Mouse (Mus musculus) mouse embryonic stem cell (cell line): ENCODE measurements around the gene Ticam1.

Experiments
- in situ Hi-C, 2 experiments: fragments of 300-500 bp; cut with MboI; formaldehyde crosslinking; loops; 1 replicate in 1 of 2; 3 replicates in 1 of 2; pipeline ENCODE4 v1.14.3; 2019 to 2020; ENCODE audit warnings: low sequenced_read_pairs in 2 of 2, low pct_unique_long_range_greater_than_20kb in 1 of 2, mixed read lengths in 1 of 2; ENCODE audit not compliant: unreplicated experiment in 1 of 2

Gene Ticam1

GRCm38 (mm10) chr17:56276643-56277566 lies at the start of gene Ticam1:
Gene Ticam1, minus strand, starts transcription at chr17:56276786.
- in situ Hi-C loops: no loop called here

- in situ Hi-C loops: no loop called here
Observed at GRCm38 (mm10) chr17:56325450-56326152, 49.0 kb upstream of the Ticam1 start, which contains the start of gene Kdm4b. Gene Kdm4b, plus strand, starts transcription at chr17:56326062.

- in situ Hi-C loops: no loop called here
Observed at GRCm38 (mm10) chr17:56324419-56324818, 47.8 kb upstream of the Ticam1 start.

- in situ Hi-C loops: no loop called here
Observed at GRCm38 (mm10) chr17:56309191-56309945, 32.8 kb upstream of the Ticam1 start.

GRCm38 (mm10) chr17:56308088-56308487 lies 31.5 kb upstream of the Ticam1 start:
- in situ Hi-C loops: no loop called here

- in situ Hi-C loops: no loop called here
Observed at GRCm38 (mm10) chr17:56305826-56306225, 29.2 kb upstream of the Ticam1 start.

GRCm38 (mm10) chr17:56305156-56305555 lies 28.6 kb upstream of the Ticam1 start:
- in situ Hi-C loops: no loop called here

GRCm38 (mm10) chr17:56304718-56305117 lies 28.1 kb upstream of the Ticam1 start:
- in situ Hi-C loops: no loop called here

GRCm38 (mm10) chr17:56303847-56304586 lies 27.4 kb upstream of the Ticam1 start:
- in situ Hi-C loops: no loop called here

GRCm38 (mm10) chr17:56303160-56303846 lies 26.7 kb upstream of the Ticam1 start, which contains the start of gene Uhrf1:
Gene Uhrf1, plus strand, starts transcription at chr17:56303321.
- in situ Hi-C loops: no loop called here

GRCm38 (mm10) chr17:56302363-56302996 lies 25.9 kb upstream of the Ticam1 start:
- in situ Hi-C loops: no loop called here

- in situ Hi-C loops: no loop called here
Observed at GRCm38 (mm10) chr17:56300186-56300585, 23.6 kb upstream of the Ticam1 start, which contains the start of gene Arrdc5. Gene Arrdc5, minus strand, starts transcription at chr17:56300286.

GRCm38 (mm10) chr17:56298238-56298637 lies 21.7 kb upstream of the Ticam1 start:
- in situ Hi-C loops: no loop called here

GRCm38 (mm10) chr17:56296201-56296600 lies 19.6 kb upstream of the Ticam1 start:
- in situ Hi-C loops: no loop called here

- in situ Hi-C loops: no loop called here
Observed at GRCm38 (mm10) chr17:56294241-56294640, 17.7 kb upstream of the Ticam1 start.

- in situ Hi-C loops: no loop called here
Observed at GRCm38 (mm10) chr17:56293291-56293690, 16.7 kb upstream of the Ticam1 start.

GRCm38 (mm10) chr17:56292531-56293222 lies 16.1 kb upstream of the Ticam1 start, which contains the start of gene Plin3:
Gene Plin3, minus strand, starts transcription at chr17:56292873.
- in situ Hi-C loops: no loop called here
